Mouse (Mus musculus) intestine, embryonic 16.5 days (tissue): ENCODE data around the gene Kank4. TPM values are rescaled to one million over a fixed set of nuclear protein-coding genes. Genes with fewer than 3 reads are reported as not detected.
A peak's percentile ranks its signal among the peaks of the same experiment; 100 is the strongest.

Source experiments
- ATAC-seq: fragments of 200-750 bp; cut with Nextera tagmentation; 2 replicates; pipeline ENCODE4 v1.8.0; 2017; ENCODE audit warnings: moderate TSS enrichment, moderate library complexity
- H3K27ac ChIP-seq: fragments of 300-500 bp; sonication (generic); 2 replicates; pipeline ENCODE4 v1.5.1; 2014; ENCODE audit warnings: mild to moderate bottlenecking, low read length
- H3K27me3 ChIP-seq: fragments of 300-500 bp; sonication (generic); replicated peaks from 2 replicates; pipeline ENCODE4 v1.6.1; 2014; ENCODE audit warnings: low read length, control low read depth, mixed read lengths; ENCODE audit not compliant: control insufficient read depth, insufficient read depth
- H3K36me3 ChIP-seq: fragments of 300-500 bp; sonication (generic); 2 replicates; pipeline ENCODE4 v1.6.1; 2014; ENCODE audit warnings: low read length, control low read depth; ENCODE audit not compliant: control insufficient read depth, insufficient read depth
- H3K4me1 ChIP-seq: fragments of 300-500 bp; sonication (generic); 2 replicates; pipeline ENCODE4 v1.6.1; 2014; ENCODE audit warnings: low read length, control low read depth, mixed read lengths; ENCODE audit not compliant: control insufficient read depth, insufficient read depth
- H3K4me2 ChIP-seq: fragments of 300-500 bp; sonication (generic); 2 replicates; pipeline ENCODE4 v1.6.1; 2014; ENCODE audit warnings: low read depth, low read length, control low read depth
- H3K4me3 ChIP-seq: fragments of 300-500 bp; sonication (generic); 2 replicates; pipeline ENCODE4 v1.5.1; 2014; ENCODE audit warnings: mild to moderate bottlenecking, low read length
- H3K9ac ChIP-seq: fragments of 300-500 bp; sonication (generic); 2 replicates; pipeline ENCODE4 v1.6.1; 2014; ENCODE audit warnings: low read depth, low read length
- H3K9me3 ChIP-seq: fragments of 300-500 bp; sonication (generic); 2 replicates; pipeline ENCODE4 v1.6.1; 2016; ENCODE audit warnings: low read length, control low read depth; ENCODE audit not compliant: control insufficient read depth
- WGBS: fragments of 180-500 bp; shearing (Covaris S2); extraction: QIAGEN DNeasy Blood & Tissue Kit; methylation state at CpG from one replicate; pipeline ENCODE4 v1.1.7; 2014; 5-methylcytosine and 5-hydroxymethylcytosine counted together
- polyA plus RNA-seq: library from polyadenylated mRNA; unstranded; fragments of >200 nt; fragmentation: Nextera tagmentation; extraction: Ambion mirVana; gene quantifications from 2 replicates; pipeline ENCODE4 v1.2.1, GENCODE M21; 2015

Gene Kank4
- polyA plus RNA-seq, 1 experiment from 2014 or later, result 0.89 TPM

DNA sequence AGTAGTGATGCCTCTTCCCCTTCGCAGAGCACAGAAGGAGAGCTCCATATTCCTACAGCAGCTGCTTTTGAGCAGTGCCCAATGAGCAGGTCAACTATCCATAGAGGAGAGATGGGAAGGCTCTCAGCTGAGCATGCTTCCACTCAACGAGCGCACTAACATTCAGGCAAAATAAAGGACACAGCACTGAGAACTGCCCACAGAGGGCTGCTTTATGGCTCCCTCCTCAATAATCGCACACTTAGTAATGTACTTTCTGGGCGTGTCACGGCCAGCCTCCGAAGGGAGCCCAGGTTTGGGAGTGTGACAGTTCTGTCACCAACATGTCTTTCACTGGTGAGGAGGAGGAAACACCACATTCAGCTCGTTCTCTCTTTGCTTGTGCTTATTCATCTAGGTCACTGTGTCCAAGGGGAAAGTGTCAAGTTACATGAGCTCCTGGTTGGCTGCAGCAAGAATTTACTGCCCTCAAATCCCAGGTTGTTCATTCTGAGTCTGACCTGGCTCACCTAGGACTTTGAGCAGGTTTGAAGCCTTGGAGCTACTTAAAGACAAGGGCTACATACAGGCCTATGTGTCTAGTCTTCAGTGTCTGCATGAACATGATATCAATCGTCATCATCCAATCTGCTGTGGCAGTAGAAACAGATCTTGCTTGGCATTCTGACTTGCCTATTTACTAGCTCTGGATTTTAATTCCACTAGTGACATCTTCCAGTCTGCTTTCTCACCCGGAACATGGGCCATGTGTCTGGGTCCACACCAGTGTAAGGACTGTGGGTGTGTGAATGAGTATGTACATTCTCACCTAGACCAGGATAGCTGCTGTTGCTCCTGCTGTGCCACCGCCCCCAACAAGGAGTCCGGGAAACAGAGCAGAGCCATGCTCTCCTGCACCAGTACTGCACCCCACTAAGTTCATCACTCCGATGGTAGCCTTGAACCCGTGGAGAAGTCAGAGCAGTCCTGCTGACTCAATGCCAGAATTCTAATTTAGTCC is 49.9 kb downstream of the Kank4 start:
- WGBS, result 60% methylated on average over 14 of the region's 14 CpGs
- Histone ChIP-seq H3K4me2 (no peak overlapping the region), H3K9me3 (no peaks in the 10 kb centered on the region), H3K27me3 (no peaks in the 10 kb centered on the region), H3K36me3 (no peaks in the 10 kb centered on the region; the same call in 1 of the 2 replicates), H3K4me3 (no peak overlapping the region), H3K9ac (no peak overlapping the region), H3K4me1 (no peaks in the 10 kb centered on the region; the same call in 1 of the 2 replicates), H3K27ac (no peak overlapping the region)
- ATAC-seq, result peak; percentile 68

DNA sequence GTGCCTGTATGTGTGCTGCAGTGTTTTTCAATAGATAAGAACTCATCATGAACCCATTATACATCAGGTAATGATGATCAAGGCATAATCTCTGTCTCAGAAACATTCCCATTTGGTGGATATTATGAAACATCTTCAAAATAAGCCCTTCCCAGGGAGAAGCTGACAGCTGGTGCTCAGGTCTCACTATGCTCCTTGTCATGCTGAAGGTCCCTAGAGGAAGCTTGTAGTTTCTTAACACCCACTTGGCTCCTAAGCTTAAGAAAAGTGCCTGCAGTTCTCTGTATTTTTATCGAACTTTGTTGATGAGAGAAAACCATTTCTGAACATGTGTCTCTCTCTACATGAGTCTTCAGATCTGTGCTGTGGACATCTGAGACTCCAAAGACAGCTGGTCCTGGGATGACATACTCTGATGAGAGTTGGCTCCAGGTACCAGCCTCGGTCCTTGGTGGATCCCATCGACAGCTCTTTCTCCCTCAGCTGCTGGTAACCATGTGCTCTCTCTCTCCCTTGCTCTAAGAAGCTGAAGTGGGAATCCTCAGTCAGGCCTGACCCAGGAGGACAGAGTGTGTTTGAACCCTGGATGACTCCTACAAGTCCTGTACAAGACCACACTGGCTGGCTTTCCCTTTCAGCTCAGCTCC is 58.3 kb downstream of the Kank4 start:
- no peaks in the 10 kb centered on the region for H3K27me3 ChIP-seq
- no peak overlapping the region for H3K4me3 ChIP-seq
- no peak overlapping the region for H3K9ac ChIP-seq
- H3K27ac ChIP-seq, result peak overlapping the region; percentile 50
- H3K36me3 ChIP-seq, result no peaks in the 10 kb centered on the region
- no peak; the same call in 1 of the 2 replicates for ATAC-seq
- H3K4me2 ChIP-seq, result no peak overlapping the region
- H3K4me1 ChIP-seq, result peaks cover 3% of the 10 kb centered on the region; the same call in 1 of the 2 replicates
- 64% methylated on average over 3 of the region's 3 CpGs for WGBS
- H3K9me3 ChIP-seq, result no peaks in the 10 kb centered on the region

DNA sequence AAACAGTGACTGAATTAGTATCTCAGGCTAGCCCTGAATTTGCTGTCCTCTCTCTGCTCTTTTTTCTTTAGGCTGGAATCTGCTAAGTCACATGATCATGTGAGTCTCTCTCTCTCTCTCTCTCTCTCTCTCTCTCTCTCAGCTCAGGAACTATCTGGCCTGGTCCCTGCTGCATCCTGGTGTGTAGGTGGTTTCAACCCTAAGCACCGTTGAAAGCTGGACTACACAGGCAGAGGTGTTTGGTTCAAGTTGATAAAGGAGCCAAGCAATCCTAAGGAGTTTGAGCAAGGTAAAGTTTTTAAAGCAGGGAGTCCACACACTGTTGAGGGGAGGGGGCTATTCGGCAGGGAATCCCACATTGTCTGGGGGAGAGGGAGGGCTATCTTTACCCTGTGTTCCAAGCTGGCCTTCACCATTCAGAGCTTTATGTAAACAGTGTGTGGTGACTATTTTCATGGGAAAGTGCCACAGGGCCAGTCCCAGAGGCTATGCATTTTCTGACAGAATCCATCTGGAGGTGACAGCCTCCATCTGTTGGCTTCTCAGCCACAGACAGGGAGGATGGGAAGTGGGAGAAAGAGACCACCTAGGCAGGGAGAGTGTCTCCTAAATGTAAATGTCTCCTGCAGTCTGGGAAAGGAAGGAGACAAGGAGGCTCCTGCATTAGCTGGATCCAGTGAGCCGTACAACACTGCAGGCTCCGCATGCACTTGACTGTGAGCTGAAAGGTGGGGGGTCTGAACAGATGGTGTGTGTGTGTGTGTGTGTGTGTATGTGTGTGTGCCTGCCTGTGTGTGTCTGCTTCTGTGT is 59.1 kb downstream of the Kank4 start:
- Histone ChIP-seq H3K4me3 (no peak overlapping the region), H3K27ac (peak overlapping the region; percentile 50), H3K9ac (no peak overlapping the region), H3K4me2 (no peak overlapping the region), H3K36me3 (no peaks in the 10 kb centered on the region), H3K27me3 (no peaks in the 10 kb centered on the region), H3K9me3 (no peaks in the 10 kb centered on the region), H3K4me1 (peaks cover 3% of the 10 kb centered on the region; the same call in 1 of the 2 replicates)
- peak; percentile 84 for ATAC-seq
- 35% methylated on average over 4 of the region's 4 CpGs for WGBS

DNA sequence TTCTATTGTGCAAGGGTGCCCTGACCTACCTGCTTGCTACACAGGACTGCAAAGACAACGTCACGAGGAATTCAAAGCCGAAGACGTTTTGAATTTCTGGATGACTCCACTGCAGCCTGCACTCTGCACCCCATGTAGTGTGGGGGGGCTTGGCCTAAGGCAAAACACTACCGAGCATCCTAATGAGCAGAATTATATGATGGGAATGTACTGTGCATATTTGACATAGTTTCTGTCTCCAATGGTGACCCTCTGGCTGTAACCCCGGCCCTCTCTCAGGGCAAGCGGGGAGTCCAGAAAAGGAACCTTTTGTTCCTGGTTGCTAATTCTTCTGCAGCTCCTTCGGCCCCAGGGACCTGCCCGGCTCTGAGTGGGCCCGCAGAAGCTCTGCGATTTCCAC is 61.2 kb downstream of the Kank4 start:
- H3K9me3 ChIP-seq, result no peaks in the 10 kb centered on the region

DNA sequence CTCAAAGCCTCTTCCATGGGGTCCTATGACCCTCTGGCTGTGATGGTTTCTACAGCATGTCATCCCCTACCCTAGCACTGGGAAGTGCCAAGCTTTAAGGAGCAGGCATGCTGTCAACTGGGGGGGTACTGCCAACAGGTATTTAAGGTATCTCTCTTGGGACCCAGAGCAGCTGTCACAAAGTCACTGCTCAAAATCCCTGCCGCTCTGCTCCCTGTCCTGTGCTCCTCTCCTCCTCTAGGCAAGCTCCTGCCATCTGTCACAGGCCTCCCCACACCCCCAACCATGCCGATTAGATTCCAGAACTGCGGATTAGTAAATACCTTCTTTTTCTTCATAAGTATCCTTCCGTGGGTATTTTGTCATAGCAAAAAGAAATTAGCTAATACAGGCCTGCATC is 62.9 kb downstream of the Kank4 start:
- no peak overlapping the region for H3K27ac ChIP-seq
- no peak for ATAC-seq
- peaks cover 3% of the 10 kb centered on the region; the same call in 1 of the 2 replicates for H3K4me1 ChIP-seq
- no peak overlapping the region for H3K9ac ChIP-seq
- H3K9me3 ChIP-seq, result no peaks in the 10 kb centered on the region
- no peaks in the 10 kb centered on the region for H3K36me3 ChIP-seq
- H3K27me3 ChIP-seq, result no peaks in the 10 kb centered on the region
- H3K4me3 ChIP-seq, result no peak overlapping the region
- 70% methylated on average over 4 of the region's 4 CpGs for WGBS
- no peak overlapping the region for H3K4me2 ChIP-seq

More for the DNA sequence above, 61.2 kb downstream of the Kank4 start:
- 61% methylated on average over 11 of the region's 11 CpGs for WGBS
- Histone ChIP-seq H3K27ac (no peak overlapping the region), H3K9ac (no peak overlapping the region), H3K27me3 (no peaks in the 10 kb centered on the region), H3K4me3 (no peak overlapping the region), H3K4me2 (no peak overlapping the region), H3K4me1 (peaks cover 3% of the 10 kb centered on the region; the same call in 1 of the 2 replicates), H3K36me3 (no peaks in the 10 kb centered on the region)
- no peak for ATAC-seq

DNA sequence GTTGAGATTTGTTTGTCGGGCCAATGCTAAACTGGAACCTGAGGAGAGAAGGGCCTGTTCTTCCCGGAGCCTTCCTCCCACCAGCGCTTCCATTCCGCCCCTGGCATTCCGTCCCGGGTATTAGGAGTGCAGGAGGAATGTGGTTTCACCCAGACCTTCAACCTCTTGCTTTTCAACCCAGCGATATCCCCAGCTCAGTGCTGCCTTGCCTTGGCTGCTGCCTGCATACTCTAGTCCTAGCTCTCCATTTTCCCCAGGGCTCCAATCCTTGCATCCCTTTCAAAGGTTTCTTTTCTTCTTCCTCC is 73.5 kb downstream of the Kank4 start:
- 21% methylated on average over 7 of the region's 7 CpGs for WGBS
- Histone ChIP-seq H3K4me2 (no peak overlapping the region), H3K4me3 (no peak overlapping the region), H3K27ac (no peak overlapping the region), H3K9me3 (no peaks in the 10 kb centered on the region), H3K36me3 (no peaks in the 10 kb centered on the region), H3K9ac (no peak overlapping the region), H3K4me1 (no peaks in the 10 kb centered on the region), H3K27me3 (no peaks in the 10 kb centered on the region)
- ATAC-seq, result no peak

DNA sequence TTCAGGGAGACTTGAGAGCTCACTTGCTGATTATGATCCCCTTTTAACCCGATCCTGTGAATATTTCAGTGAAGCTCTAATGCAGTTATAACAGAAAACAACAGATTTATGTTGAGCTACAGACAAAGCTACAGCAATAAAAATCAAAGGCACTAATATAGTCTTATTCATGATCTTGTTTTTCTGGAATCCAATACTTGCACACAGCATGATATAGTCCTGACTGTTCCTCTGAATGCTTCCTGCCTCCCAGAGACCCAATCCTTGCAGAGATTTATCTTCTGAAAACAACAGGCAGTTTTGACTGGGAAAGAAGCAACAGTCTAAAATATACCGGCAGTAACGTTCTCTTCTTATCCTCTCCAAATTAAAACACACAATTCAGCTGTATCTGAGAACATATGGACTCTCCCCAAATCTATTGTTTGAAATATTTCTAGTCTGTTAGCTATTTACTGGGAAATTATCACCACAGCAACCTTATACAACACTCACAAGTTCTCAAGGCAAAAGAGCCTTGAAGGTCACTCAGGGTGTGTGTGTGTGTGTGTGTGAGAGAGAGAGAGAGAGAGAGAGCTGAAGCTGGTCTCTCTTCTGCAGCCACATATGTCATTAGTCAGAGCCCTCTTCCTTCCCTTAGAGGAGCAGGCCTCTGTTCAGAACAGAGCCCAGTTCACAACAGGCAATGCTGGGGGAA is 74.0 kb downstream of the Kank4 start:
- no peak overlapping the region for H3K4me2 ChIP-seq
- H3K27me3 ChIP-seq, result no peaks in the 10 kb centered on the region
- 50% methylated on average over 3 of the region's 3 CpGs for WGBS
- no peaks in the 10 kb centered on the region for H3K9me3 ChIP-seq
- H3K9ac ChIP-seq, result no peak overlapping the region
- ATAC-seq, result no peak
- no peaks in the 10 kb centered on the region for H3K4me1 ChIP-seq
- no peak overlapping the region for H3K4me3 ChIP-seq
- no peak overlapping the region for H3K27ac ChIP-seq
- H3K36me3 ChIP-seq, result no peaks in the 10 kb centered on the region

DNA sequence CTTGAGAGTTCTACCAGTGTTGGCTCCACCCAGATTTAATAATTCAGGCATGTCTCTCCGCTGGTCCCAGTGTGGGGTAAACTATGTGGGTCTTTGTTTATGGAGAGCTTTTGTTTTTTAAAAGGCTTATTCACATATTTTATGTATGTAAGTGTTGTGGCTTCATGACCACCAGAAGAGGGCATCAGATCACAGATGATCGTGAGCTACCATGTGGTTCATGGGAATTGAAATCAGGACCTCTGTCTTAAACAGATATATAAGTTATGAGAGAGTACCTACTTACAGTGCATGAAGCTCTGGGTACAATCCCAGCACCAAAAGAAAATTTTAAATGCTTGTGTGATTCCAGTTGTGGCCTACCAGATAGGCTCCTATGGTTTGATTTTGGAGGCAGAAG is 77.6 kb downstream of the Kank4 start:
- no peaks in the 10 kb centered on the region for H3K36me3 ChIP-seq
- WGBS, result 37% methylated on average over 2 of the region's 2 CpGs
- no peak overlapping the region for H3K4me2 ChIP-seq
- no peak overlapping the region for H3K4me3 ChIP-seq
- H3K9ac ChIP-seq, result no peak overlapping the region
- ATAC-seq, result 0 out of 2 replicates have a peak, but pooled peaks have one; percentile 42
- H3K27ac ChIP-seq, result no peak overlapping the region
- no peaks in the 10 kb centered on the region for H3K4me1 ChIP-seq
- no peaks in the 10 kb centered on the region for H3K27me3 ChIP-seq
- H3K9me3 ChIP-seq, result no peaks in the 10 kb centered on the region
